ENCODE assay signal across 8 mouse cellular contexts in the genomic region with DNA sequence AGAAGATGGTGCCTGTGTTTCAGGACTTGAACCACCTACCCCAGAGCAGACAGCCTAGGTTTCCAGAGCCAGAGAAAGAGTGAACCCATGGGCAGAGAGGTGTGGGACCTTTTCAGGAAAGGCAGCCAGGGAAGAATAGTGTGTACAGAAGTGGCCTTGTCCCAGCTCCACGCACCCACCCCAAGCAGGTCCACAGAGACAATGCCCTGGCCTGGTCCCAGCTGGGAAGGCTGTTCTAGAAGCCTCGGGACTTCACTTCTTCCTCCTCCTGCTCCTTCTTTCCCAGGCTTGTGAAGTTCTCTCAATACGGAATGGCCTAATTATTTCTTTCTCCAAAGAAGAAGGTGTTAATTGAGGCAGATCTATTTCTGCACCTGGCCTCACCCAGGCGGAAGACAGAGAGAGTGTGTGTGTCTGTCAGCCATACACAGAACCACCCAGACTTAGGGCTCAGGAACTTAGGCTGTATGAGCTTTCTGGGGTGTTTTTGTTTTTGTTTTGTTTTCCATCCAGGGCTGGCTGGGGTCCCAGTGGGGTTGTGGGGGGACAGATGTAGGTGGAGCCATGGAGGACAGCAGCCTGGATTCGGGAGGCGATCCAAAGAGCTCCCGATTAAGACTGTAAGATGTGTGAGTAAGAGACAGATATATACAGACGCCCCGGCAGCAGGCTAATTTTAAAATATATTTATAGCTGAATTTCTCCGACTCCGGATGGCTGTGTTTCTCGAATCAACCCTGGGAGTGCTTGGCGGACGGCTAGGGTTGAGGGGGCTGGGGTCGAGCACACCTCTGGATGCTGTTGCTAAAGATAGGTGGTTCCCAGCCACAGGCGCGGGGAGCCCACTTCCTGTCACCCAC.
DNase-seq lines count a peak whose midpoint lies in the region; ATAC-seq and TF ChIP-seq lines count a peak whose summit lies in the region.

No protein-coding gene starts in this region.

- no peak overlapping the region for H3K9ac ChIP-seq in intestine, embryonic 16.5 days (ENCODE audit: low read depth, low read length)

- peaks cover 38% of the 10 kb centered on the region for H3K4me1 ChIP-seq in cerebellum, adult 2 months (ENCODE audit: control insufficient read depth, insufficient read depth, low read length)
- H3K4me1 ChIP-seq in intestine, embryonic 16.5 days (ENCODE audit: control insufficient read depth, insufficient read depth, low read length) = no peaks in the 10 kb centered on the region
- H3K4me1 ChIP-seq in lung, adult 2 months (ENCODE audit: control insufficient read depth, insufficient read depth, low read length) = no peaks in the 10 kb centered on the region

- no peaks in the 10 kb centered on the region for H3K27me3 ChIP-seq in cerebellum, adult 2 months (ENCODE audit: control insufficient read depth, insufficient read depth, low read length)
- no peaks in the 10 kb centered on the region for H3K27me3 ChIP-seq in intestine, embryonic 16.5 days (replicated peaks; ENCODE audit: control insufficient read depth, insufficient read depth, low read length)

- H3K36me3 ChIP-seq in intestine, embryonic 16.5 days (ENCODE audit: control insufficient read depth, insufficient read depth, low read length) = no peaks in the 10 kb centered on the region

- H3K27ac ChIP-seq in cerebellum, adult 2 months (ENCODE audit: insufficient read depth, low read length) = peak overlapping the region; percentile 45
- H3K27ac ChIP-seq in intestine, embryonic 16.5 days (ENCODE audit: low read length) = no peak overlapping the region

- no peak for TF ChIP-seq POLR2A in cerebellum, adult 2 months (IDR thresholded peaks at IDR 0.05; ENCODE audit: borderline replicate concordance, insufficient read depth, low read length)
- TF ChIP-seq POLR2A in lung, adult 2 months (IDR thresholded peaks at IDR 0.05; ENCODE audit: borderline replicate concordance, extremely low read depth, low read depth, low read length) = no peak

- ATAC-seq in intestine, embryonic 16.5 days = no peak

- WGBS in cerebellum, adult 2 months = 21% methylated on average over 17 of the region's 17 CpGs
- WGBS in intestine, embryonic 16.5 days = 66% methylated on average over 17 of the region's 17 CpGs
- WGBS in lung, adult 2 months = 49% methylated on average over 17 of the region's 17 CpGs

- intact Hi-C loops in left cerebral cortex, postnatal 4 days (cut with DNase I) = no loop called here

- DNase-seq in cerebellum, adult 2 months = peak in 1 of 2 experiments; percentile 46
- DNase-seq in cerebellum, adult 9-10 months = no peak
- DNase-seq in left cerebral cortex, adult 11 months (ENCODE audit: low spot score) = peak; percentile 60
- no peak for DNase-seq in left cerebral cortex, postnatal 4 days
- peak; percentile 62 for DNase-seq in layer of hippocampus, adult 9-11 months
- DNase-seq in right cerebral cortex, postnatal 36 days (ENCODE audit: low spot score in 2 of 2) = peak; percentile 71 to 84
- no peak for DNase-seq in lung, adult 2 months

- no peak overlapping the region for H3K4me2 ChIP-seq in intestine, embryonic 16.5 days (ENCODE audit: low read depth, low read length)

- TF ChIP-seq CTCF in cerebellum, adult 2 months (IDR thresholded peaks at IDR 0.05; ENCODE audit: borderline replicate concordance, insufficient read depth, low read depth, low read length) = no peak
- TF ChIP-seq CTCF in lung, adult 2 months (IDR thresholded peaks at IDR 0.05; ENCODE audit: insufficient read depth, low read length) = no peak

- no peaks in the 10 kb centered on the region for H3K9me3 ChIP-seq in intestine, embryonic 16.5 days (ENCODE audit: control insufficient read depth, low read length)

- no peak overlapping the region for H3K4me3 ChIP-seq in cerebellum, adult 2 months (replicated peaks; ENCODE audit: insufficient read depth, low read depth, low read length)
- H3K4me3 ChIP-seq in intestine, embryonic 16.5 days (ENCODE audit: low read length) = no peak overlapping the region
- no peak overlapping the region for H3K4me3 ChIP-seq in lung, adult 2 months (replicated peaks; ENCODE audit: extremely low read depth, low read depth, low read length)

Comparison
In these comparisons a context has a peak if more than half of its experiments do, and no peak if none do; other contexts are left out.
1. DNase-seq: peak in left cerebral cortex, adult 11 months (single experiment), layer of hippocampus, adult 9-11 months (single experiment) and right cerebral cortex, postnatal 36 days (2 of 2); none in cerebellum, adult 9-10 months (single experiment), left cerebral cortex, postnatal 4 days (single experiment) and lung, adult 2 months (single experiment).